Mouse (Mus musculus) c-Kit-positive CD71-negative TER-119-negative erythroid progenitor cells, embryonic 14.5 days (primary cell): ENCODE data around the gene Olfr1358.

ENCODE experiments used
- DNase-seq: peaks from one replicate; pipeline ENCODE4 v3.0.0-alpha.2; 2013; ENCODE audit warnings: low read depth

Gene Olfr1358

GRCm38 (mm10) chr10:78569686-78570085 is 52.5 kb downstream of the Olfr1358 start:
- no peak for DNase-seq
